13 mouse cellular contexts compared by ENCODE assay signal in the genomic region with DNA sequence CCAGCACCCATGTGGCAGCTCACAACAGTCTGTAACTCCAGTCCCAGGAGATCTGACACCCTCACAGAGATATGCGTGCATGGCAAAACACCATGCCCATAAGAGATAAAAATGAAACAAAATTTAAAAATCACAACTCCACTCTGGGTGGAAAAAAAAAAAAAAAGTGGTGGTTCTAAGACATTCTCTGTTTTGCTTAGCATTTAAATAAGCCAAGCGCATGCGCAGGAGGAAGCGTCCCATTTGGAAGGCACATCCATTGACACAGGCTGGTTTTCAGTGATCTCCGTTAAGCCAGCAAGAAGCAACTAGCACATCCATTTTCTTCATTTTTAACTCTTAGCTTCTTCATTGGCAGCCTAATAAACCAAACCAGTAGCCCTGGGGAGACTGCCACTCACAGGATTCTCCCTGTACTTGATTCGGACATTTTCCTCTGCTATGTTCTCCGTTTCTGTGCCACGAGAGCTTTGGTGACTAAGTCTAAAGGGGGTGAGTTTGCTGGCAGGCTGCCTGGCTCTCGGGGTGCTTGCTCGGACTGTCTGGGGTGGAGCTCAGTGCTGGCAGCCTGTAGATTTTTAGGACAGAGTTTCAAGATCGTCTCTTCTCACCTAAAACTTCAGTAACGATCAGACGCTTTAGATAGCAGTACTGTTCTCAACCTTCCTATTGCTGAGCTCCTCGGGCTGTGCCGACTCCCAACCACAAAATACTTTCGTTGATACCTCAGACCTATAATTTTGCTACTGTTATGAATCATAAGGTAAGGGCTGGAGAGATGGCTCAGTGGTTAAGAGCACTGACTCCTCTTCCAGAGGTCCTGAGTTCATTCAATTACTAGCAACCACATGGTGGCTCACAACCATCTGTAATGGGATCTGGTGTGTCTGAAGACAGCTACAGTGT. TPM values are rescaled to one million over a fixed set of nuclear protein-coding genes. Genes with fewer than 3 reads are reported as not detected.
DNase-seq lines count a peak whose midpoint lies in the region; ATAC-seq and TF ChIP-seq lines count a peak whose summit lies in the region.
"Had no signal": no experiment of that assay in that cellular context is flagged by ENCODE, and none has a peak within 500 bp of the region (broad histone marks: within the 10 kb centered on the region; RNA-seq: fewer than 3 reads in every experiment).

No protein-coding gene starts in this region.

- H3K27ac ChIP-seq in forebrain, postnatal 0 days (ENCODE audit: low read depth, low read length), result peak overlapping the region; percentile 2; the same call in 1 of the 2 replicates
- H3K27ac ChIP-seq in forebrain, embryonic 15.5 days (replicated peaks), result no peak overlapping the region
- H3K27ac ChIP-seq in forebrain, embryonic 13.5 days, result no peak overlapping the region
- H3K27ac ChIP-seq: forebrain, embryonic 10.5 days; limb, embryonic 10.5 days; lung, embryonic 15.5 days; stomach, postnatal 0 days had no signal

- ATAC-seq in forebrain, postnatal 0 days, result peak; percentile 36; the same call in 1 of the 2 replicates
- ATAC-seq in forebrain, embryonic 15.5 days (replicated peaks), result no peak
- no peak for ATAC-seq in forebrain, embryonic 13.5 days

- H3K4me3 ChIP-seq in forebrain, postnatal 0 days (ENCODE audit: low read depth, low read length), result no peak overlapping the region
- H3K4me3 ChIP-seq in forebrain, embryonic 15.5 days, result no peak overlapping the region
- no peak overlapping the region for H3K4me3 ChIP-seq in forebrain, embryonic 13.5 days
- H3K4me3 ChIP-seq: forebrain, embryonic 10.5 days; limb, embryonic 10.5 days; lung, embryonic 15.5 days had no signal

- H3K9me3 ChIP-seq in forebrain, postnatal 0 days (ENCODE audit: low read length), result no peaks in the 10 kb centered on the region
- no peaks in the 10 kb centered on the region; the same call in 1 of the 2 replicates for H3K9me3 ChIP-seq in forebrain, embryonic 15.5 days
- peaks cover 4% of the 10 kb centered on the region for H3K9me3 ChIP-seq in forebrain, embryonic 13.5 days (replicated peaks)
- H3K9me3 ChIP-seq: limb, embryonic 10.5 days had no signal

- no peak overlapping the region for H3K9ac ChIP-seq in forebrain, postnatal 0 days
- no peak overlapping the region for H3K9ac ChIP-seq in forebrain, embryonic 15.5 days (replicated peaks)
- H3K9ac ChIP-seq in forebrain, embryonic 13.5 days, result no peak overlapping the region
- H3K9ac ChIP-seq: lung, embryonic 15.5 days had no signal

- H3K4me1 ChIP-seq in forebrain, postnatal 0 days (ENCODE audit: insufficient read depth), result no peaks in the 10 kb centered on the region
- H3K4me1 ChIP-seq in forebrain, embryonic 15.5 days, result no peaks in the 10 kb centered on the region
- H3K4me1 ChIP-seq in forebrain, embryonic 13.5 days, result no peaks in the 10 kb centered on the region

- 66% methylated on average over 16 of the region's 16 CpGs for WGBS in forebrain, postnatal 0 days
- WGBS in forebrain, embryonic 15.5 days, result 79% methylated on average over 16 of the region's 16 CpGs
- WGBS in forebrain, embryonic 13.5 days, result 91% methylated on average over 16 of the region's 16 CpGs

- no peak for TF ChIP-seq CTCF in forebrain, postnatal 0 days (IDR thresholded peaks at IDR 0.05; ENCODE audit: low read depth)

- DNase-seq in forebrain, postnatal 0 days, result peak; percentile 71
- DNase-seq in urinary bladder, postnatal 14 days (ENCODE audit: low spot score), result peak; percentile 24
- DNase-seq in urinary bladder, postnatal 25 days (ENCODE audit: low spot score), result no peak
- peak; percentile 80 to 85 for DNase-seq in adrenal gland, postnatal 36 days
- peak; percentile 51 for DNase-seq in right cerebral cortex, postnatal 4 days
- no peak for DNase-seq in embryo, embryonic 10 days (ENCODE audit: low spot score)
- DNase-seq: embryo, embryonic 11 days had no signal

- peaks cover 11% of the 10 kb centered on the region for H3K36me3 ChIP-seq in forebrain, postnatal 0 days (ENCODE audit: insufficient read depth)
- peaks cover 6% of the 10 kb centered on the region for H3K36me3 ChIP-seq in forebrain, embryonic 15.5 days
- peaks cover 8% of the 10 kb centered on the region for H3K36me3 ChIP-seq in forebrain, embryonic 13.5 days (ENCODE audit: poor library complexity, severe bottlenecking)

- H3K4me2 ChIP-seq in forebrain, postnatal 0 days (ENCODE audit: low read depth), result no peak overlapping the region
- H3K4me2 ChIP-seq in forebrain, embryonic 15.5 days (replicated peaks), result no peak overlapping the region
- no peak overlapping the region for H3K4me2 ChIP-seq in forebrain, embryonic 13.5 days
- H3K4me2 ChIP-seq: lung, embryonic 15.5 days had no signal

- no peaks in the 10 kb centered on the region for H3K27me3 ChIP-seq in forebrain, postnatal 0 days (ENCODE audit: insufficient read depth, low read length)
- H3K27me3 ChIP-seq in forebrain, embryonic 15.5 days, result no peaks in the 10 kb centered on the region
- H3K27me3 ChIP-seq in forebrain, embryonic 13.5 days, result no peaks in the 10 kb centered on the region
- H3K27me3 ChIP-seq: lung, embryonic 15.5 days had no signal

RNA-seq across cellular contexts. Expression of gene Afap1l2, which starts 47.4 kb away (rescaled TPM):
- 11.6 and 12.7 TPM in 2 replicates for total RNA-seq in forebrain, postnatal 0 days (2014; rRNA removed)
- polyA plus RNA-seq in forebrain, postnatal 0 days (2015; fragmentation: Nextera tagmentation; extraction: Ambion mirVana), result 8.5 and 10.1 TPM in 2 replicates
- 5.9 and 6.8 TPM in 2 replicates for polyA plus RNA-seq in forebrain, embryonic 15.5 days (2015; fragmentation: Nextera tagmentation; extraction: Ambion mirVana)
- total RNA-seq in adrenal gland, postnatal 36 days (2021), result 10 to 100 TPM; 12.2 to 27.4 TPM
- 2.7 and 2.8 TPM in 2 replicates for polyA plus RNA-seq in forebrain, embryonic 13.5 days (2015; fragmentation: Nextera tagmentation; extraction: Ambion mirVana)

Comparison
In these comparisons a context has a peak if more than half of its experiments do, and no peak if none do; other contexts are left out.
1. DNase-seq: peak in forebrain, postnatal 0 days (single experiment), urinary bladder, postnatal 14 days (single experiment), adrenal gland, postnatal 36 days (2 of 2) and right cerebral cortex, postnatal 4 days (single experiment); none in urinary bladder, postnatal 25 days (single experiment) and embryo, embryonic 10 days (single experiment).